Mouse (Mus musculus): Measurements from ENCODE around the gene Napsa.
A peak's percentile ranks its signal among the peaks of the same experiment; 100 is the strongest.

Gene Napsa

DNA sequence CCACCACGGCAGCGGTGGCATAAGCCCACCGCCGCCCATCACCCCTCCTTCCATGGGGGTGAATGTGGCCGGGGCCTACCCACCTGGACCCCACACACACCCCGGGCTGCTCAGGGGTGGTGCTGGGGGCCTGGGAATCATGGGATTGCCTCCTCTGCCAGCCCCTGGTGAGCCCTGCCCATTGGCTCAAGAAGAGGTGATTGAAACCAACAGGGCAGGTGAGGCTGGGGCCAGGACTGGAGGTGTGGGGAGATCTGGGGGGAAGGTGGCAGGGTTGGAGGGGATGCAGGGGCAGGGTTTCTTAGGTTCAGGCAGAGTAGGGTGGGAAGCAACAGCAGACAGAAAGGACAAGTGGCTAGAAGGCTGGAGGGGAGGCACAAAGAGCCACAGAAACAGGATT, 23.9 kb downstream of the Napsa start:
- no peak for DNase-seq (ENCODE audit: low read depth, low spot score)

DNA sequence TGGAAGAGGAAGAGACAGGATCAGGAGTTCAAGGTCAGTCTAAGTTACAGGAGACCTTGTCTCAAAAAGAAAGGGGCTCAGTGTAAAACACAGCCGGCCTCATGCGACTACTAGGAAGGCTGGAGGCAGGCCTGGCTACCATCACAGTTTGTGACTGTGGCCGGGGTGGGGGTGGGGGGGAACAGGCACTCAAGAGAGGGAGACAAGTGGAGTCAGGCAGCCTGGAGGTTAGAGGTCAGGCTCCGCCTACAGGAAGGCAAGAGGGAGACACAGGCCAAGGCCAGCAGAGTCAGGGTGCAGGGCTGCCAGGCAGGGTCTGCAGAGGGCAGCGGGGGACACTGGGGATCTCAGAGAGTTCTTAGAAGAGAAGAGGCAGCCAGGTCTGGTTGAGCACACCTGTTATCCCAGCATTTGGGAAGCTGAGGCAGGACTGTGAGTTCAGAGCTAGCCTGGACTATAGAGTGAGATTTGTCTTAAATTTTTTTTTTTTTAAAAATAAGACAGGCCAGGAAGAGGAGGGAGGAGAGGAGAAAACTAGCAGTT, 24.9 kb downstream of the Napsa start:
- DNase-seq (ENCODE audit: low read depth, low spot score) = peak; percentile 57

DNA sequence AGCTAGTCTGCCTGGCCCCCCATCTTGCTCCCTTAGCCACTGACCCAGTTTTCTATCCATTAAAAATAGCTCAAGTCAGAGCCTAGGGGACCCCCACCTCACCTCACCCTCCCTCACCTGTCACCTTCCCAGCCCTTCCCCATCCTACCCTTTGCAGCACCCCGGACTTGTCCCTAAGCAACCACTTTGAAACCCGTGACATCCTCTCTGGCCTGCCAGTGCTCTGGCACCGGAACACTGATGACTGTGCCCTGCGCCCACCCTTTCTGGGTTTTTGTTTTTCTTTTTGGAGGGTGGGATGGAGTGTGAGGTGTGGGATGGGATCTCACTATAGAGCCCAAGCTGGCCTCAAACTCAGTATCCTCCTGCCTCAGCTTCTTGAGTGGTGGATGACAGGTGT, 25.5 kb downstream of the Napsa start:
- no peak for DNase-seq (ENCODE audit: low read depth, low spot score)

DNA sequence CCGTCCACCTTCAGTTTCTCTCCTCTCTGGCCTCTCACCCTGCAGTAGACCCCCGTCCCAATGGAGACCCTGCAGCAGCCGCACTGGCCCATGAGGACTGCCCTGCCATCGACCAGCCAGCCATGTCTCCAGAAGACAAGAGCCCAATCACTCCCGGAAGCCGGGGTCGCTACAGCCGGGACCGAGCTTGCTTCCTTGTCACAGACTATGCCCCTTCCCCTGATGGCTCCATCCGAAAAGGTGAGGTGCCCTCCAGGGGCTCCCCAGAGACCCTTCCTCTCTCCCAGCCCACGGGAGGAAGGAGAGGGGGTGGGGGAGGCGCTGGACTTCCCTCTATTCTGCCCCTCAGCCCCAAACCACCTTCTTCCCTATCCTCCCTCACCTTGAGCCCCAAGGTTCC, 26.2 kb downstream of the Napsa start:
- no peak for DNase-seq (ENCODE audit: low read depth, low spot score)

DNA sequence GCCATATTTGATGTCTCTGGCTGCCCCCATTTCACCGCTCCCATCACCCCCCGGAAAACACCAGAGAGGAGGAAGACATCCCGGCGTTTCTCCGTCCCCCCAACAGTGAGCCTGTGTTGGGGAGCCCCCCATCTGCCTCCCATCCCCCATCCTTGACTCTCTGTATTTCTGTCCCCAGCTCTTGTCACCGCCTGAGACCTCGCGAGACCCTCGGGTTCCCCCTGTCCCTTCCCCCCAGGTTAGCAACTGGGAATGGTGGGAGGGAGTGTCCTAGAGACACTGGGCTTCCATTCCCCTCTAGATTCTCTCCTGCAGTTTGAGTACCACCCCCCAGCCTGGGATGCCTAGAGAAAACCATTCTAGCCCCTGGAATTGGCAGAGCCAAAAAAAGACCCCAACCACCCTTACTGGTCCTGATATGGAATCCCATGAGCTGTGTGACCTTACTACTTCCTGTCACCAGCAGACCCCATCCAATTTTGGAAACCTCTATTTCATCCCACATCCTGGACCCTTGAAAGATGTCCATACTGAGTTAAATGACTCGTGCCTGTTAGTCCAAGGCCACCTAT, 28.6 kb downstream of the Napsa start:
- no peak for DNase-seq (ENCODE audit: low read depth, low spot score)

DNA sequence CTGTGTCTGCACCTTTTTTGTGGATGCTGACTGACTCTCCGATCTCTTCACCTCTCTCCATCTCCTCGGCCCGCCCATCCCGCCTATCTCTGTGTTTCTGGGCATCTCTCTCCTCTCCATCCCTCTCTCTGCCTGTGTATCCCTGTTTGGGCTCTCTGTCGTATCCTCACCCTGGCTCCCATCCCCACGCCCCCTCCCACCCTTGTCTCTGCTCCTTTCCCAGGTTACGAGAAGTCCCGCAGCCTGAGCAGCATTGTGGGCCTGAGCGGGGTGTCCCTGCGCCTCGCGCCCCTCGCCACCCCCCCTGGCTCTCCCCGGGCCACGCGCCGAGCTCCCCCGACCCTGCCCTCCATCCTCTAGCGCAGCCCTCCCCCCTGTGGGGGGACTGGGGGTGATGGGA, 29.5 kb downstream of the Napsa start:
- no peak for DNase-seq (ENCODE audit: low read depth, low spot score)

DNA sequence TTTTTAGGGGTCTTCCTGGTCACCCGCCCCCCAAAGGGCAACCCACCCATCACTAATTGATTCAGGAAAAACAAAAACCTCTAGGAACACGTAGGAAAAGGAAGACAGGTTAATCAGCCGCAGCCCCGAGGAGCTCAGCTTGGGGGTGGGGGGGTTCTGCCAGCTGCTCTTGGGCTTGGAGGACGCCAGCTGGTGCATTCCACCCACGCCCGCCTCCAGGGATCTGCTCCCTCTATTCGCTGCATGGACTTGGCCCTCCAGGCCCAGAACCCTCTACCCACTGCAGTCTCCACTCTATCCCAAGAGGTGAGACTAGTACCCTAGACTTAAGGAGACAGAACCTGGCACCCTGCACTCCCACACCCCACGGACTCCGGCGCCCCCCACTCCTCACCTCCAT, 30.3 kb downstream of the Napsa start:
- DNase-seq (ENCODE audit: low read depth, low spot score) = no peak

DNA sequence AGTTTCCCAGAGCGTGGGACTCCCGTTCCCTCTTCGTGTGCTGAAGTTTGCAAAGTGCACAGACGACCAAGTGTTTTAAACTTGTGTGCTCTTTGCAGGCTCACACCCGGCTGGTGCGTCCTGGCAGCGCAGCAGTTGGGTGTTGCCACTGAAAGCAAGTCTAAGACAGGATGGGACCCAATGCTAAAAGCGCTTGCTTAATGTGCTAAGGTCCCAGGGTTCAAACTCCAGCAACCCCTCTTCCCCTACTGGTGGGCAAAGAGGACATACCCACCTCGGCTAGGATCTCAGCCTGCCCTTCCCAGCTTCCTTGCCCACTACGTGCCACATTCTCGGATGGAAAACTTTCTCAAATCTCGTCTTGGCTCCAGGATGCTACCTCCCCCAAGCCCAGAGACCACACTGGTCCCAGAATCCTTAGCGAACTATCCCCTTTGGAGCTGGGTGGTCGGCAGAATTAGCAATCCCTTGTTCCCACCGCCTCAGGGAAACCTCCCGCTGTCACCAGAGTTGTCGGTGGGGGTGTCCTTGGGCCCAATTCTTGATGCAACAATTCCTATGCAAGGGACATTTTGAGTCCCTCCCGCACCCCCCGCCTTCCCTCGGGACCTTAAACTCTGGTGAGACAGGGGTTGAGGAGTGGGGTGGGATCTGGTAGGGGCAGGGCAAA, 31.1 kb downstream of the Napsa start:
- peak; percentile 67 for DNase-seq (ENCODE audit: low read depth, low spot score)

DNA sequence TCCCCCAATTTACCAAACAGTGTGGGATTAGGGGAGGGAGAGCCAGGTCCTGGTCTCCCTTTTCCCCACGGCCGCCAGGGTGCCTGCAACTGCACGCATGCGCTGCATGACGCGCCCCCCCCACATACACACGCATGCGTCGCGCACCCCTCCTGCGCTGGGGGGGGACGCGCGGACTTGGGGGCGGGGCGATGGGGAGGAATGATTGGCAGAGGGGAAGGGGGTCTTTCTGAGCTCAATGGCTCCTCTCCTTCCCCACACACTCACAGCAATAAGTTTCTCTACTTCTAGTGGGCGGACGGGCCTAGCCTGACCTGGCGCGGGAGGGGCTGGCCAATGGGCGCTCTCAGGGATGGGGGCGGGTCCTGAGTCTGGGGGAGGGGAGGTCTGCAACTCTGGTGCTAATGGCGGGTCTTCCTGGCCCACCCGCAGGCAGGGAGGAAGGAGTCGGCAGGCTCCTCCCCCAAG, 32.0 kb downstream of the Napsa start:
- peak; percentile 95 for DNase-seq (ENCODE audit: low read depth, low spot score)

DNA sequence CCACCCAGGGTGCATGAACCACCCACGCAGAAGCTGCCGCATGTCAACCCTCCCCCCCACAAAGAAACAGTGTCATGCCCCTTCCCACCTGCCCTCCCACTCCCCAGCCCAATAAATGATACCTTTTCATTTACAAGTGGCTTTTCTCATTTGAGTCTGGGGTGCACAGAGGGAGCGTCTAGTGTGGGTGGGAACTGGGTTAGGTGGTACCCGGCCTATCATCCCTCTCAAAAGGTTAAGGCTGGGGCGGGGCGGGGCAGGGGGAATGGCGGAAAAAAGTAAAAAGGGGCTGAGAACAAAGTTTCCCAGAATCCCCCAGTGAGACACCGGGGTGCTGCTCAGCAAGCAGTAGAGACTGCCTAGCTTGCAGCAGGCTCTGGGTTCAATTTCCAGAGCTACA, 32.4 kb downstream of the Napsa start:
- peak; percentile 88 for DNase-seq (ENCODE audit: low read depth, low spot score)

DNA sequence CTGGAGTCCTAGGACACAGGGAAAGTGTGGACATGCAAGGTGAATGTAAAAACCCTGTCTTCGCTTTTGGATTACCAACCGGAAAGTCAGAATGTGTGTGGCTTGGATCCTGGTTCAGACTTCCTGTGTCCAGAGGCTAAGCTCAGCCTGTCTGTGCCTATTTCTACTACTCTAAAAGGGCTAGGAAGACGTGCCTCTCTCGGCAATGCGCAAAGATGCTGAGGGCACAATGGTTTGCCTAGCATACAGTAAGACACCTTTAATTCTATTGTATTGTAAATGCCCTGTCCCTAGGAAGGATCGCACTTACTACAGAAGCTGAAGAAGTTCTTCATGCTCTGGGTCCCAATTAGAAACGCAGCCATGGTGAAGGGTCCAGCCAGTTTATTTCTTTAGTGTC, 33.3 kb downstream of the Napsa start:
- peak; percentile 45 for DNase-seq (ENCODE audit: low read depth, low spot score)

DNA sequence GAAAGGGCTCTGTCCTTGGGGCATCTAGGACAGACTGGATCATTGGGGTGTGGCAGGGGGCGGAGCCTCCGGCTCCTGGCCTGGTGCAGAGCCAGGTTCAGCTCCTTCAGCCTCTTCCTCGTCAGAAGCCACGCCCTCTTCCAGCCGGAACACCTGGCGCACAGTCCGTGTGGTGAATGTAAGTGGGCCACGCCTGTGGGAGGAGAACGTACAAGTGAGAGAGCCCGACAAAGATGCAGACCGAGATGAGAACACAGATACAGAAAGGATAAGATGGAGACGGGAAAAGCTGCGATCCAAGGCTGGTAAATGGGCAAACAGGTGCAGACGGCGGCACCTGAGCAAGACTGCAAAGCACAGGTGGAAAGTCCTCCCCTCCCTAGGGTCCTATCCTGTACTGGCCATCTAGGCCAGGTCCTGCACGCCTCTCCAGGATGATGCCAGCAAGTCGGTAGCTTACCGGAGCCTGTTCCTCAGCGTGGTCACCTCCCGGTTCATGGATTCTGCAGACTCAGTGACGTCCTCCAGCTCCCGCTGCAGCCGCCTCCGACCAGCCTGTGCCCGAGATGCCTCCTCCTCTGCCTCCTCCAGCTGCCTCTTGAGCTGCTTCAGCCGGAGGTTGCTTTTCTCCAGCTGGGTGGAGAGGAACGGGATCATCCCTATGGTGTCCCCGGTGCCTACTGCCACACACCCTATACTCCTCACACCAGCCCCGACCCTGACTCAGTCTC, 34.2 kb downstream of the Napsa start:
- peak; percentile 91 for DNase-seq (ENCODE audit: low read depth, low spot score)

DNA sequence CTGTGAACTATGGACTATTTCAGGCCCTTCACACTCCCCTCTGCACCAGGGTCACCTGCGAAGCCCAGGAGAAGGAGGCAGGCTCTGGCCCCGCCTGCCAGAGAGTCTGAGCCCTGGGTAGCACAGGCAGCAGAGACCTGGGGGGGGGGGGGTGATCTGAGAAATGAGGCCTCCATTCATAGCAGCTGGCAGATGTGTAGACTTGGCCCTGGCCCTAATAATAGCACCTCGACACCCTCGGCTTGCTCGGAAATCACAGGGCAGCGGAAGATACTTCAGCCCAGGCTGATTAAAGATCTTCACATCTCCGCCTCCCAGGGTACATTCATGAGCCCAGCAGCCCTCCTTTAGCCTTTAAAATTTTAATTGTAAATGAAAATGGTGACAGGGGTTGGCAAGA, 40.0 kb downstream of the Napsa start:
- DNase-seq (ENCODE audit: low read depth, low spot score) = no peak

DNA sequence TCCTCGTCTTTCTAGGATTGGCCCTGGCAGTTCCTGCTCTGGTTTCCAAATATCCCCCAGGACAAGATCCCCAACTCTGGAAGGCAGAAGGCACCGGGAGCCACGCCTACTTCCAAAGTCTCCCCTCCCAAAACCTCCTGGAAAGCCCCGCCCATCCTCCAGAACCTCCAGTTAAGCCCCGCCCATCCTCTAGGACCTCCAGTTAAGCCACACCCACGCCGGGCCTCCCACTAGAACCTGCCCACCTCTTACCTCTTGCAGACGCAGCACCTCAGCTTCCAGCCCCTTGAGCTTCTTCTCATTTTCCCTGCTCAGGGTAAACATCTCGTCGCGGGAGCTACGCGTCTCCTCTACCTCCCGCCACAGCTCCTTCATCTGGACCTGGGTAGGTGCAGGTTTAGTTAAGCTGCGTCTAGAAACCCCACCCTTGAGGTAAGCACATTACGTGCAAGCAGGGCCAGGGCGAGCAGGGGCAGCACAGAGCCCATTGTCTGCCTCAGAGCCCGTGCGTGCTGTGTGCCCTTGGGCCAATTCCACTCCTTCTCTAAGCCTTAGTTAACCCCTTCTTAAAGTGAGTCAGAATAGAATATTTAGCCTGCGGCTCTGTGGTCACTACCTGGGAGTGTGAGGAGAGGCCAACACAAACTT, 42.0 kb downstream of the Napsa start:
- DNase-seq (ENCODE audit: low read depth, low spot score) = peak; percentile 94

DNA sequence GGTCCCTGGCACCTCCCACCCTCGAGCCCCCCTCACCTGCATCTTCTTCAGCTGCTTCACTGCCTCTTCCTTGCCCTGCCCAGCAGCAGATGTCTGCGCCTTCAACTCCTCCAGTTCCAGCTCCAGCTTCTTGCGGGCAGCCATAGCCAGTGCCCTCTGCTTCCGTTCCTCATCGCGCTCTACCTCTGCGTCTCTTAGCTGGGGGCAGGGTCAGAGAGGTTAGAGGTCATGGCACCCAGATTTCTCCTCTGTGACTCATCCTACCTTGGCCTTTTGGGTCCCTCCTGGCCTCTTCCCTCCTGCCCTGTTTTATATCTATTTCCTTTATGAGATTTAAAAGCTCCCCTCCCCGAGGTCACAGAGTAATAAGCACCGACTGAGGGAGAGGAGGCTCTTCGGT, 43.1 kb downstream of the Napsa start:
- DNase-seq (ENCODE audit: low read depth, low spot score) = no peak

DNA sequence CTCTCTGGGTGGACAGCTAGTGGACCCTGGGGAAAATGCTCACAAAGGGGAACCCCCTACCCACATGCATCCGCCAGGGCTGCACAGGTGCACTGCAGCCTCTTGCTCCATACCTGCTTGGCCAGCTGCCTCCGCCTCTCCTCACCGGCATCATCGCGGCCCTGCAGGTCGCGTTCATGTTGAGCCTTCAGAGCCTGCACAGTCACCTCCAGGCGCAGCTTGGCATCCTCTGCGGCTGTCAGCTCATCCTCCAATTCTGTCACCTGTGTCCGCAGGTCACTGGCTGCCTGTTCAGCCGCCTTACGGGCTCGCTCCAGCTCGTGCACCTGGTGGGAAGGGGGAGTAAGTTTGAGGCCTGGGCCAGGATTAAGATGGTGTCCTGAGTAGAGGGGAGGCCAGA, 43.8 kb downstream of the Napsa start:
- DNase-seq (ENCODE audit: low read depth, low spot score) = no peak

DNA sequence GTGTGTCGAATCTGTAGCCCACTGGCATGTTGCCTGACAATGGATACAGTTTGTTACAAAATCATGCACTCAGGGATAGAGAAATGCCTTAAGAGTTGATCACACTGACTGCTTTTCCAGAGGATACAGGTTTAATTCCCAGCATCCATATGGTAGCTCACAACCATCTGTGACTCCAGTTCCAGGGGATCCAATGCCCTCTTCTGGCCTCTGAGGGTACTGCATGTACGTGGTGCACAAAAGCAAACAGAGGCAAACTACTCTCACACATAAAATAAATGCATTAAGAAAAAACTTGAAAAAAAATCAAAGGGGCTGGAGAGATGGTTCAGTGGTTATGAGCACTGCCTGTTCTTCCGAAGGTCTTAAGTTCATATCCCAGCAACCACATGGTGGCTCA, 44.9 kb downstream of the Napsa start:
- DNase-seq (ENCODE audit: low read depth, low spot score) = peak; percentile 69

DNA sequence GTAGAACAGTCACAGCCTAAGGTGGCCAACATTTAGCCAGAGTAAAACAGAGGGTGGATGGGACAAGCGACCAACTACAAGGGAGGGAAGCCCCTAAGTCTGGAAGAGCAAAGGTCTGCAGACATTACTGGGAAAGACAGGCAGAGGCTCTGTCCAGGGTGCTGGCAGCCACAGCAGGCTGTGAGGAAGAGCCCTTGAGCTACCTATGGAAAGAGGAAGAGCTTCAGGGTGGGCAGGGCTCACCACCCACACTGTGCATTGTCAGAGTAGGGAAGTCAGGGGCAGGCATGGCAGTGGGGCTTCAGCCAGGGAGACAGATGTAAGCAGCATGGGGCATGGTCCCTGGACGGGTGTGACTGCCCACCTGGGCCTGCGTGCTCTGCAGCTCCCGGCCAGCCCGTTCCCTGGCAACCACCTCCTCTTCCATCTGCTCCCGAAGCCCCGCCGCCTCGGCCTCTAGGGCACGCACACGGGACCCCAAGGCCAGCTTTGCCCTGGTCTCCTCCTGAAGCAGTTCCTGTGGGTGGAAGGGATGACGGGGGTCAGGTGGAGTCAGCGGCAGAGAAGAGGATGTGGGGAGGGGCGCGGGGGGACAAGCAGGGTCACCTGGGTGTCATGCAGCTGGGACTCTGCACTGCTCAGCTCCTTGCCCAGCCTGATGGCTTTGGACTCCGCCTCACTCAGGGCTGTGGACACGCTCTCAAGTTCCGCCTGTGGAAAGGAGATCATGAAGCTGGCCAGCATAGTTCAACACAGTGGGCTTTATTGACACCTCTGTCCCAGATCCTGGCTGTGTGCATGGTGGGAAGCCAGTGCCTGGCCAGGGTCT, 51.7 kb downstream of the Napsa start:
- DNase-seq (ENCODE audit: low read depth, low spot score) = peak; percentile 62

DNA sequence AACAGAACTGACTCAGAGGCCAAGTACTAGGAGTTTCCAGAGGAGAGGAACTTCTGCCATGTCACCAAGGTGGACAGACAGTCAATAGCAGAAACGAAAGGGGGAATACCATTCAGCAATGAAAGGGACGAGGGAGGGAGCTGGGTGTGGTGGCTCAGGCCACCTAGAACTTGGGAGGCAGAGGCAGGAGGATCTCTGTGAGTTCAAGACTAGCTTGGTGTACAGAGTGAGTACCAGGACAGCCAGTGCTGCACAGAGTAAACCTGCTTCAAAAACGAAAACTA, 52.3 kb downstream of the Napsa start:
- DNase-seq (ENCODE audit: low read depth, low spot score) = no peak

DNA sequence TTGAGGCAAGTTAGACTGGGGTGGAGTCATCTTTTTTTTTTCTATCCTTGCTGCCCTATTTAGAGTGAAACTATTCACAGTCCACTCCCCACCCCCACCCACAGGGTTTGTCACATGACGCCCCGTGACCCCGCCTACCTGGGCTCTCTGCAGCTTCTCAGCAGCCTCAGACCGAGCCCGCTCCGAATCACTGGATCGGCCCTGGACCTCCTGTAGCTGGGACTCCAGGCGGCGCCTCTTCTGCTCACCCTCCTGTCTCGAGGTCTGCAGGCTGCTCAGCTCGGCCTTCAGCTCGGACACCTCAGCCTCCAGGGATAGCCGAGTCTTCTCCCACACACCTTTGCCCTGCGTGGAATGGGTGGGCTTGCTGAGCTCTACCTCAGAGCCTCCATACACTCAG, 52.6 kb downstream of the Napsa start:
- peak; percentile 43 for DNase-seq (ENCODE audit: low read depth, low spot score)

DNA sequence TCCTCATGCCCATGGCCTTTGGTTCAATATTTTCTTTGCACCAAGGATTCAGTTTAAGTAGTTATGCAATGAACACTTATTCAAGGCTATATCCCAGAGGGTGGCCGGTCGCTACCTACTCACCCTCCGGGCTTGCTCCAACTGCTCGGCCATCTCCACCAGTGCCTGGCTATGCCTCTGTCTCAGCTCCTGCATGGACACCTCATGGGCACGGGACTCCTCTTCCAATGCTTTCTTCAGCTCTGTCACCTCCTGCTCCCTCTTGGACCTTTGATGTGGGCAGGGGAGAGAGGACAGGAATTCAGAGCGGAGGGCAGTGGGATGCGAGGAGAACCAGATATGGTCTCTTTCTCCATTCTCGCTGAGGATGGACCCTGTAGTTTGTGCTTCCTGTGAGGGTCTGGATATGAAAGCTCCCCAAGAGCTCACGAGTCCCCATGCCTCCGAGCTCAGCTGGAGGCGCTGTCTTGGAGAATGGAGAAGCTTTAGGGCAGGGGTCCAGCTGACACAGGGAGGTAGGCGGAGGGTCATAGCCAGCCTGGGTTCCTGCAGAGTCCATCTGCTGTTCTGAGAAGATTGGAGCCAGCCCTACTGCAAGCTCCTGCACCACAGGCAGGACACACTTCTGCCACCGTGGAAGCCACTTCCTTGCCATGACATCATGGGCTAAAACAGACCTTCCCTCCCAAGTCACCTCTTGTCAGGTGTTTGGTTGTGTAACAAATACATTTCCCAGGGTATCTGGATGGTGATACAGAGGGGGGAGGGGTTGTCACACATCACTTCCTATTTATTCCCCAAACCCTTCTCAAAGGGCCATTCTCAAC, 53.3 kb downstream of the Napsa start:
- DNase-seq (ENCODE audit: low read depth, low spot score) = no peak
